Mouse (Mus musculus) splenic B cell, adult 2 months (primary cell): ENCODE data around the gene Fyttd1.
A peak's percentile ranks its signal among the peaks of the same experiment; 100 is the strongest.

Experiments
- DNase-seq: peaks from one replicate; pipeline ENCODE4 v3.0.0-alpha.2; 2011; ENCODE audit warnings: low read depth, low spot score
- H3K27me3 ChIP-seq: 2 replicates; pipeline ENCODE4 v1.6.1; 2012; ENCODE audit warnings: mild to moderate bottlenecking, low read length, moderate library complexity, mixed read lengths; ENCODE audit not compliant: control insufficient read depth, poor library complexity, insufficient read depth, severe bottlenecking
- H3K36me3 ChIP-seq: 2 replicates; pipeline ENCODE4 v1.6.1; 2012; ENCODE audit warnings: mild to moderate bottlenecking, low read length, moderate library complexity, mixed read lengths; ENCODE audit not compliant: control insufficient read depth, poor library complexity, insufficient read depth, severe bottlenecking

Fyttd1 gene

DNA sequence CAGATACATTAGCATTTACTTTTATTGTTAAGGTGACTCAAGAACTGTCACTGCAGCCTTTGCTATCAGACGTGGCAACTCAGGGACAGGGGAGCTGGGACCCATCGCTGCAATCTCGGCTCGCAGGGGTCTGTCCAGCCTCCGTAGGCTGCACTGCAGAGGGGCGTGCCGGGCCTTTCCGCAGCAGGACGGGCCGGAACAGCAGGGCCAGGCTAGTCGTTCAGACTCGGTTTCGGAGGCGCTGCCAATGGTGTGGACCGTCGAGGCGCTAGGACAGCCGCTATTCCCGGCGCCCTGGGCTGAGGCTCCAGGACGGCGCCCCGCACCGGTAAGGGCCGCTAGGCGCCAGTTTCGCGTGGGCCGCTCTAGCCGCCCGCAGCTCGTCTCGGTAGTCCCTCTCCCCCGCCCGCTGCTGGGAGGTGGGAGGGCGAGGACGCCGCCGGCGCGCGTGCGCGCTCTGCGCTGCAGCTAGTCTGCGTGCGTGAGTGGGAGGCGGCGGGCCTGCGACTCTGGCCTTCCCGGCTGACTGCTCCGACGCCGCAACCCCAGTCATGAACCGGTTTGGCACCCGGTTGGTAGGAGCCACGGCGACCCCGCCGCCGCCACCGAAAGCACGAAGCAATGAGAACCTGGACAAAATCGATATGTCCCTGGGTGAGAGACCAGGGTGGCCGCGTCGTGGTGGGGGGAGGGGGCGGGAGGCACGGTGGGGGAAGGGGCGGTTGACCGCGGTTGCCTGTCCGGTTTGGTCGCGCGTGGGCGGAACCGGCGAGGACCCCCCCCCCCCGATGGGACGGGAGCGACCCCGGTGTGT lies at the start of gene Fyttd1, which contains the start of gene Rubcn:
TSS of gene Fyttd1 (plus strand) at position 158 of the 814 bp plus-strand sequence.
TSS of gene Rubcn (minus strand) at position 424 of the 814 bp plus-strand sequence.
- Histone ChIP-seq H3K36me3 (no peaks in the 10 kb centered on the region), H3K27me3 (no peaks in the 10 kb centered on the region)
- DNase-seq: peak; percentile 97

GRCm38 (mm10) chr16:32829104-32829503 lies 48.2 kb upstream of the Fyttd1 start:
- Histone ChIP-seq H3K36me3 (peaks cover 31% of the 10 kb centered on the region), H3K27me3 (no peaks in the 10 kb centered on the region)
- no peak for DNase-seq

GRCm38 (mm10) chr16:32831501-32831900 lies 45.8 kb upstream of the Fyttd1 start:
- no peak for DNase-seq
- H3K36me3 ChIP-seq: peaks cover 17% of the 10 kb centered on the region
- H3K27me3 ChIP-seq: no peaks in the 10 kb centered on the region

DNA sequence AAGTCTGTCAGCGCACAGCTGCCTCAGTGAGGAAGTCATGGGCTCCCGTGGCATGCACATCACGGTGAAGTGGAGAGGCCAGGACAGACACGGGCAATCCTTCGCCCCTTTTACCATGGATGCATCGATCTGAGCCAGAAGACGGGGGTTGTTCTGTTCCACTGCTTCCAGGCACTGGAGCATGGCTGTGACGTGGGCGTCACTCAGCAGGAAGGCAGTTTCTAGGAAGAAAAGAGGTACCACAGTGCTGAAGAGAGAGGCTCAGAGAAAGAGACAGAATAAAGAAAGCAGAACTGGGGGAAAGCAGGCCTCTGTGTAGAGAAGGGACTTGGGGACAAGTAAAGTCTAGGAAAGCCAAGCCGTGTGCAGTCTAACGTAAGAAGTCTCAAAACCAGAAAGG lies 30.2 kb upstream of the Fyttd1 start:
- Histone ChIP-seq H3K36me3 (peaks cover 23% of the 10 kb centered on the region), H3K27me3 (no peaks in the 10 kb centered on the region)
- no peak for DNase-seq

GRCm38 (mm10) chr16:32849042-32849830 lies 28.1 kb upstream of the Fyttd1 start:
- Histone ChIP-seq H3K36me3 (peaks cover 24% of the 10 kb centered on the region), H3K27me3 (no peaks in the 10 kb centered on the region)
- no peak for DNase-seq

DNA sequence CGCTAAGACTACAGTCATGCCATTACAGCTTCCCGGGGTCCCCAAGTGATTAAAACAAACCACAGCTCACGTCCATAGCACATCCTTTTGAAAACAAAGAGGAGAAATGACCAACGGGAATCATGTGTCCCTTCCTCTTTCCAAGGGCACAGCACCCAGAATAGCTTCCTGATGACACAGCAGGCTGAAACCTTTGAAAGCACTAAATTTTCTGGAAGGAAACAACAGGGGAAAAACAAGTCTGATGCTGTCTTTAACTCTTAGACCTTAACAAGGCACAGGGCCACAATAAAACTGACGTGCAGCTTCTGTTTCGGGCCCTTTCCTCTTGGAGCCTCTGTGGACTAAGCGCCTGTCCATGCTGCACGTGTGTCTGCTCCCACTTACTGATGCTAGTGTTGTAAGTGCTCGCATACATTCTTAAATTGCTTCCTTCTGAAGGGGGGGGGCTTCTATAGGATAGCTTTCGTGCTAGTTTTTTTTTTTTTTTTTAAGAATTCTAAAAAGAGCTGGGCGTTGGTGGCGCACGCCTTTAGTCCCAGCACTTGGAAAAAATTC lies 23.7 kb upstream of the Fyttd1 start:
- H3K36me3 ChIP-seq: peaks cover 21% of the 10 kb centered on the region
- no peak for DNase-seq
- H3K27me3 ChIP-seq: no peaks in the 10 kb centered on the region

DNA sequence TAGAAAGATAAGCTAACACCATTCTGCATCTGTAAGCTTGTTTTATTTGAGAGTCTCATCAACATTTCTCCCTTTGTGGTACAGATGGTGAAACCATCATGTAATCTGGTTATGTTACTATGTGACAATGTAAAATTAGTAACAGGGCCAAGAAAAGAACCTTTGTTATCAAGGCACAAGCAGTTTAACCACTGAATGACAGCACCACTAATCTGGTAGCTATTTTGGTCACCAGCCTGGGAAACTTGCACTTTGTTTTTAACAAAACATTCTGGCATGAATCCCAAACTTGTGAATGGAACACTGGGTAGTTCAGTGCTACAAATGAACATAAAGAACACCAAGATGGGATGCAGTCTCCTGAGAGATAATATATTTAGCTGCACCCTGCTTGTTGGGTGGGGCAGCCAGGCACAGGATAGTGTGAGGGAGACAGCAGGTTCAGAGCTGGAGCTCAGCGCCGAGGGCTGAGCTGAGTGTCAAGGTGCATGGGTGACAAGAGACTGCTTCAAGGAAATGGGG lies 23.2 kb upstream of the Fyttd1 start:
- Histone ChIP-seq H3K36me3 (peaks cover 19% of the 10 kb centered on the region; the same call in 1 of the 2 replicates), H3K27me3 (no peaks in the 10 kb centered on the region)
- no peak for DNase-seq

- DNase-seq: no peak
- H3K27me3 ChIP-seq: no peaks in the 10 kb centered on the region
- peaks cover 17% of the 10 kb centered on the region; the same call in 1 of the 2 replicates for H3K36me3 ChIP-seq
Observed at GRCm38 (mm10) chr16:32856751-32857150, 20.5 kb upstream of the Fyttd1 start.

DNA sequence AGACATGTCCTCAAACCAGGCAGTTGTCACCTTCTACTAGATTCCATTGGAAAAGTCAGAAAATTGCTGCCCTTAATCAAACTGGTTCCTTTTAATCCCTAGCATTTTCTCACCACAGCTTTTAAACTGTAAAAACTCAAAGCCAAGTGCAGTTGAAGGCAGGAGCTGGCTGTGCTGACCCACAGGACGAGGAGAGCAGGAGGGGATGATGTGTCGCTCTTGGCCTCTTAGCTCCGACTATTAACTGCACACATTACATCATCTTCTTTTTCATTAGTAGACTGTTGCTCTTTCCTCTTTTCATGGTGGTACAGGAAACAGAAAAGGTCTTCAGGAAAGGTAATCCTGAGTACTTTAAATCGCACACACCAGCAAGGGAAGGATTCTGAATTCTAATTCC lies 18.9 kb upstream of the Fyttd1 start:
- no peak for DNase-seq
- no peaks in the 10 kb centered on the region for H3K27me3 ChIP-seq
- H3K36me3 ChIP-seq: peaks cover 15% of the 10 kb centered on the region; the same call in 1 of the 2 replicates

- peaks cover 12% of the 10 kb centered on the region for H3K36me3 ChIP-seq
- DNase-seq: no peak
- no peaks in the 10 kb centered on the region for H3K27me3 ChIP-seq
Observed at GRCm38 (mm10) chr16:32858771-32859636, 18.3 kb upstream of the Fyttd1 start.

DNA sequence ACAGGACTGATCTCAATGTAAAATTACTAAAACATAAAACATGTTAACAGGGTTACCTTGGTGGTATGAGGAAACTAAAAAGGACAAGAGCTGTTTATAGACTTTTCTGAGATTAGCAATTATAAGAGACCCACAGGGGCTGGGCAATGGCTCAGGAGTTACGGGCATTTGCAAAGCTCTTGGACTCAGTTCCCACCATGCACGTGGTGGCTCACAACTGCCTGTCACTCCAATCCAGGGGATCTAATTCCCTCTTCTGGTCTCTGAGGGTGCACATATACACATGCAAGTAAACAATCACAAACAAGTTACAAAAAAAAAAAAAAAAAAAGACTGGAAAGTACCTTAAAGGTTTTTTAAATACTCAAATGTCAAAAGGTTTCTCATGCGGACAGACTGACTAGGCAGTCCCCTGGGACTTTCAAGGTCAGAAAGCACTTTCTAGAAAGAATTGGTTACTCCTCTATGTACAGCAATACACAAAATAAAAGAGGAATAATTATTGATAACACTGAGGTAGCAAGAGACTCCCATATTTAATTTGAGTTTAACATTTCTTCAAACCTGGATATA lies 15.4 kb upstream of the Fyttd1 start:
- H3K36me3 ChIP-seq: peaks cover 7% of the 10 kb centered on the region
- no peaks in the 10 kb centered on the region for H3K27me3 ChIP-seq
- peak; percentile 73 for DNase-seq

GRCm38 (mm10) chr16:32865401-32865800 lies 11.9 kb upstream of the Fyttd1 start:
- peaks cover 4% of the 10 kb centered on the region; the same call in 1 of the 2 replicates for H3K36me3 ChIP-seq

DNA sequence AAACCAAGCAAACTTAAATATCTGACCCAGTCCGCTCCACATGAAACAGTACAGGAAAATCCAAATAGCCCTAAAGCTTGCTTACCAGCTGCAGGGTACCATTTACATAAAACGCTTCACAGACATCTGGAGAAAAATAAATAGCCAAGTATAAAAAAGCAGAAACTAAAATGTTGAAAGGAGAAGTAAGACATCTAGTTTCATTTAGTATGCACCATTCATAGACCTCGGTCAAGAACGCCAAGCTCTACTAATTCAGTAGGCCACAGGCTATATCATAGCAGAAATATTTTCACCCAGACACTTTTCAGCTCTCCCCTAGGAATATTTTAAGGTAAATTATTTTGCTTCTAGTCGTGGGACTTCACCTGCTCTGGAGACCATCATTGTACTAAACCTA lies 10.6 kb upstream of the Fyttd1 start:
- Histone ChIP-seq H3K36me3 (peaks cover 4% of the 10 kb centered on the region; the same call in 1 of the 2 replicates), H3K27me3 (no peaks in the 10 kb centered on the region)
- DNase-seq: peak; percentile 72

More at GRCm38 (mm10) chr16:32865401-32865800, 11.9 kb upstream of the Fyttd1 start:
- H3K27me3 ChIP-seq: no peaks in the 10 kb centered on the region
- DNase-seq: peak; percentile 74
